Mouse (Mus musculus): ENCODE measurements at regions not wholly inside any gene's neighbourhood (a gene's known extent, or its start where the extent isn't known, plus 50 kb on each side); places are given as distances from the start of the nearest gene placed in this dataset.
A peak's percentile ranks its signal among the peaks of the same experiment; 100 is the strongest.

DNA sequence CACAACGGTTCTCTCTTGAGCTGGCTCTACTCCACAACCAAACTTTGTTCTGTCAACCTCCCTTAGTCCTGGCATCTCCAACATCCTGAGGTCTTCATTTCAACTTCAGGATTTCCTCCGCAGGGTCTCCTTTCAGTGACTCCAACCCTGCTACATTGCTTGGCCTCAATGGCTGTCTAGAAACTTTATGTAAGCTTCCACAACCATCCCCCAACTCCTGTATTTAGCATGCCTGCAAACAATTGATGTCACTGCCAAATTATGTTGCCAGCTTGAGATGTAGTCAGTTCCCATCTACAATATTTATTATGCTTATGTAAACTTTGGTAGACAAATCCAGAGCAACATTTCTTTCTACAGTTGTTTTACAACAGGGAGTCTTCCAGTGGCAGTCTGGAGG, 336.4 kb upstream of the Meis1 start:
- peak; percentile 34 for DNase-seq

DNA sequence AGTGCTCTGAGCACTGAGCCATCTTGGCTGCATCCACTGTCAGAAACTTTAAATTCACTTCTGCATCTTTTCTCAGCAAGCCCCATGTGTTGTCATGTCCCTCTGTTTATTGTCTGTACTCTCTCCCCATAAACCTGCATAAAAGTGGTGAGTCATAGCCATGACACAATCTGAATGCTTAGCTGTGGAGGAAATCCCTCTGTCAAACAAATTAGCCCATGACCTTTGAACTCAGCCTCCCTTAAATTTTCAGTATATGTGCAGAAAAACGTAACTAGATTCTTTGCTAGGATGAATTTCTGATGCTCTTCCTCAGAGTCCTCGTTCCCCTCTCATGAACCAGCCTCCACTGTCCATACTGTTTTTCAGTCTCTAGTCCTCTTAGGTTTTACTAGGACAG, 337.4 kb upstream of the Meis1 start:
- DNase-seq = no peak

DNA sequence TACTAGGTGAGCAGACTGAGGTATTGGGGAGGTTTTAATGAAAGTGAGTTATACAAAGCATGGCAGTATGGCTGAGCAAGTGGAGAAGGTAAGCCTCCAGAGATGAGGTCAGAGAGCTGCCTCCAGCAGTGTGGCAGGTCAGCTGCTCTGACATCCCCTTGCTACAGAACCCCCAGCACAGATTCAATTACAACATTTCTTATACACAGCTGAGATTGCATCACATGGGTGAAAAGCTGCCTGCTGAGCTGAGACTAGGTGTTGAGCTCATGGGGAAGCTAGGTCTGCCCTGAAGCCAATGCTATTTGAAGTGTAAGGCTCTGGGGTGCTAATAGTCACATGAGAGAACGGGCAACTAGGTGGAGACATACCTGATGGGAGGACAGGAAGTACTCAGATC, 350.4 kb upstream of the Meis1 start:
- no peak for DNase-seq

DNA sequence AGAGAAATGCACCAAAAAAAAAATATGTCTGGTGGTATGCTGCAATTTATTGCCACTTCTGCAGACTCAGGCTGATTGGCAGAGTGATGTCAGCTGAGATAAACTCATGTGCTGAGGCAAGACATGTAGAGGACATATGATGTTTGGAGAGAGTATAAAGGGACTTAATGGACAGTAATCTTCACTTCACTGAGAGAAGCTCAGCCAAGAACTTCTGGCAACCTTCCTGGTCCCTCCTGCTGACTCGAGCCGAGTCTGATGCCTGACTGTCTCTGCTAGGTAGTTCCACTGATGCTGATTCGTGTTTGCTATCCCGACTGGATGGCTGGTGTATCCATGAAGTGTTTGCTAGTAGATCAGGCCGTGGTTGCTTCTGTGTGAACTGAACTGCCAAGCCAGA, 354.7 kb upstream of the Meis1 start:
- peak; percentile 14 for DNase-seq

DNA sequence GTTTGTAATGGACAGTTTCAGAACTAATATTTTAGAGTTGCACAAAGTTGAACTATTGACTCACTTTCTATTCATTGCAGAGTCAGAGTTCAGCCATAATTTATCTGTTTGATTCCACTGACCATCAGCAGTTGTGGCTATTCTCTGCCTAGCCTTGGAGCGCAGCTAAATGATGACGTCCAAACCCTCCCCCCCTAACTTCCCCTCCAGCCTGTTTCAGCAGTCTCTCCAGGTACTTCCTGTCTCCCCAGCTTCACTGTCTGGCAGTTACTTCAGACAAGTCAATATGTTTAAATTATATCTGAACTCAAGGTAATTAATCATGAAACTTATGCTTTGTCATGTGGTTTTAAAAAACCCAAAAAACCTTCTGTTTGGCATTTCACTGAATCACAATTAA, 362.1 kb upstream of the Meis1 start:
- no peak for DNase-seq

DNA sequence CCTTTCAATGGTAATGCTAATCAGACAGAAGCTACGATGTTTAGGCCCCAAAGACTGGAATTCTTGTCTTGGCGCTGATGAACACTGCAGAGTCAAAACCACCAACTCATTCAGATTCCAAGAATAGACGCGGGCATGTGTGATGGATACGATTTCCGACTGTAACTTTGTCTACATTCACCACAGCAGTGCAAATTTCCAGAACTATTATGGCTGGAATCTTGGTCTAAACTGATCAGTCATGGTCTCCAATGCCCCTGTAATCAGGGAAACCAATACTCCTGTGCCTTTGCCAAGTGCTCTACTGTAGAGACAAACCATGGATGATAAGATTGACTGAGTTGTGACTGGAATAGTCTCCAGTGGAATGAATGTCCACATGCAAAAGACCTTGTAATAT, 370.4 kb upstream of the Meis1 start:
- no peak for DNase-seq

DNA sequence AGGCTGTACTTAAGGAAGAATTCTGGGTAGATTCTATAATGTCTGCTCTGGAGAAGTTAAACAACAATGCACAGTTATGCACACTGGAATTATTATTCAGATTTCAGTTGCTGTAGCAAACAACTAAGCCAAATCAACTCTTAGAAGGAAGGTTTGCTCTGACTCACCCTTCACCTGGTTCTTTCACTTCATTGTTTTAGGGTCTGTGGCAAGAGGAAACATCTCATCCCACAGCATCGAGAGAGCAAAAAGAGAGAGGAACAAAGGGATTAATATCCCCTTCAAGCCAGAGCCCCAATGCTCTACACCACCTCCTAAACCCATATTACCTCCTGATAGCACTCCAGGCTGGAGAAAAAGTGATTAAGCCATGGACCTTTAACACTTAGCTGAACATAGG, 373.4 kb upstream of the Meis1 start:
- DNase-seq = no peak

DNA sequence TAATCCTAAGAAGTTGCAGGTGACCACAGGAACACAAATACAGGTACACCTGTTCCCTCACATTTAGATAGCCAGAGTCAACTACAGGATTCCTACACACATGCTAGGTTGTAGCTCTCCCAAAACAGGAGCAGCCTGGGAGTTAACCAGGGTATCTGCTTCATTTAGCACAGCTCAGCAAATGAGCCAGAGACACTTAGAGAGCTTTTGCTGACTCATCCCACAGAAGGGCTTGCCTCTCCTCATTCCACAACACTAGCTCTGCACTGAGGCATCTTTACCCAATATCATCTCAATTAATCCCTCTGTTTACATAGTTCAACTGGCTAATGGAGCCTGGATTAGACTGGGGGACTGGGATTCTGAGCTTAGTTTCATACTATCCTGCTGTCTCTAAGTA, 375.6 kb upstream of the Meis1 start:
- DNase-seq = no peak

DNA sequence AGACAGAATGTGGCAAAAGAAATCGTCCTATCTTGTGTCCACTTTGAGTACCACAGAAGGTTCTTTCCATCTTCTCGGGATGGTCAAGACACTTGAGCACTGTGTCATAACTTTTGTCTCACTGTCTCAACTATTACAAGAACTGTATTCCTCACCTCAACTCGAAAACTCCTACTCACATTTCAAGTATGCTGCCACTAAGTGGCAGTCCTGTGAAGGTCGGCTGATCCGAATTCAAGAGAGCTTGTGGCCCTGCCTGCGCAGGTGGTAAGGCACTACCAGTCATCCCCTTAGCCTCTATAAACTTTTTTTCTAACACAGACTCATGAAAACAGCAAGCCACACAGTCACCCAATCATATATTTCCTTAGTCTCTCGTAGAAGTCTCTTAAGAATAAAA, 381.6 kb upstream of the Meis1 start:
- DNase-seq = no peak

DNA sequence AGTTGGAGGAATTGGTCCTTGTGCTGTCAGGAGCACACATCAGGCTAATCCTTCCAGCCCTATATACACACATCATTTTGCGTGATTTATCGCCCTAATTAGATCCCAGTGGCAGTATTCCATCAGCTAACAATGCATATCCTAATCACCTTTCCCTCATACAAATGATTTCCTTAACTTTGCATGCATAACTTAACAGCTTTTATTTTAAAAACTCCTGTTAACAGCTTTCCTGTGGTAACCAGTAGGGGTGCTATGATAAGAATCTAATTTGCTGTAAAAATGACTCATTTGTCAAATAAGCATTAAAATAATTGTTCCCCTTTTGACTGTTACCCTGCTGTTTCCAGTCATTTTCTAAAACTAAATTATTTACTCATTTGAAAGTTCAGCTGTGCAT, 401.4 kb upstream of the Meis1 start:
- DNase-seq = no peak

DNA sequence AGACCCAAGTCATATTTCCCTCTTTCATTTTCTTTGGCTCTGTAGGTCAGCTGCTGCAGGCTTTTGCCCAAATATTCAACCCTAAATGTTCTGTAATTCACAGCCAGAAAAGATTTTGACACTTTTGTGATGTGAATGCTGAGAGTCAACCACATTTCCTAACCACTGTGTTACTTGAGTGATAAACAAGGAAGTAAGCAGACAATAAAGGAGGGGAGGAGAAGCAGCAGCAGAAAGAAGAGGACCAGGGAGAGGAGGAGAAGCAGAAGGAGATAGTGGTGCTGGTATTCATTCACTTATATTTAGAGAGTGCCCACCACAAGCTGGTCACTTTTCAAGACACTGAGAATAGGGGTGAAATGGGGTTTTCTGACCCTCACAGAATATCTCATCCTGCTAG, 404.5 kb upstream of the Meis1 start:
- DNase-seq = no peak

DNA sequence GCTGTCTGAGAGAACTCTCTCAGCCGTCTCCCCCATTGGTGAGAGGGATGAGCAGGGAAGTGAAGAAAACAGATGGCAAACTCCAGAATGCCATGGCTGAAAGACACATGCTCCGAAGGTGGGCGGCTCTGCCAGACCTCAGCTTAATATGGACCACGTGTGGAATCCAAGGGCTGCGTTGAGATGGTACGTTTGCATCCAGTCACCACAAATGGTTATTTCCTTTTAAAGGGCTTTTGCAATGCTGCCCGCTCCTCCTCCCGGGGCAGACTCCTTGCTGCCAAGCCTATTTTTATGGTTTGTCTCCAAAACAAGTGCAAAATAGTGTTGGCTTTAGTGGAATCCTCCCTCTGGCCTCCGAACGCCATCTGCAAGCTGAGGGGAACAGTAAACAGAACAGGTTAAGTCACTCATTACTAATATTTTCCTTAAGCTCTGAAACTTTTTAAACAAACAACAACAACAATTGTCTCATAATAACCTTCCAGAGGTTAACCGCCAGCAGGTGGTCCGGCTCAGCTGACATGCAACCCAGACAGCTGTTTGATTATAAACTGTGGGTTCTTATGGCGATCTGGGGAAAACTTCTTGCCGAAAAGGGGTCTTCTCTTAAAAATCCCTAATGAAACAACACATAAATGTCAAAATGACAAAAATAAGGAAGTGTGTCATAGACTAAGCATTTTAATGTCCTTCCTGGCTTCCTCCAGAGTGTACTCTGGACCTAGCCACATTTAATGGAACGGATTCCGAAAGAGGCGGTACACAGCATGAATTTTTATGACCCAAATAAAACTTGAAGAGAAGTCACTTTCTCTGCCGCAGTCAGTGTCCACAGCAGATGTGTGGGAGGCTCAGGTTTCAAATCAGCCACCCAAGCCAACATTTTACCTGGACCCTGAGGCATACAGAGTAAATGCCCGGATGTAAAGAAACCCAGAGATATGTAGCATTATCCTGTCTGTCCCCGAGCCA, 405.3 kb upstream of the Meis1 start:
- peak; percentile 47 for DNase-seq

DNA sequence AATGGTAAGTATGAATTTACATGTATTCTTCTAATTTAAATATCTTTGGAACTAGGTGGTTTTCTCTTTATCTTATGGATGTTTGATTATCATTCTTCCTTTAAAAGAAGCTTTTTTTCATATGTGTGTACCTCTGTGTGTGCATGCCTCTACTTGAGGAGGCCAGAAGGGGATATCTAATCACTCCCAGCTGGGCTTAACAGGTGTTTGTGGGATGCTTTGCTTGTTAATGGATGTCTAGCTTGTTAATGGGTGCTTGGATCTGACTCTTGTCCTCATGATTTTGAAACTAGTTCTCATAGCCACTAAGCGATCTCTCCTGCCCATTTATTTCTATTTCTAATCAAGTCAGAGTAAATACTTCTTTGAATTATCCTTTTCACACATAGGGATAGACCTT, 408.8 kb upstream of the Meis1 start:
- no peak for DNase-seq

DNA sequence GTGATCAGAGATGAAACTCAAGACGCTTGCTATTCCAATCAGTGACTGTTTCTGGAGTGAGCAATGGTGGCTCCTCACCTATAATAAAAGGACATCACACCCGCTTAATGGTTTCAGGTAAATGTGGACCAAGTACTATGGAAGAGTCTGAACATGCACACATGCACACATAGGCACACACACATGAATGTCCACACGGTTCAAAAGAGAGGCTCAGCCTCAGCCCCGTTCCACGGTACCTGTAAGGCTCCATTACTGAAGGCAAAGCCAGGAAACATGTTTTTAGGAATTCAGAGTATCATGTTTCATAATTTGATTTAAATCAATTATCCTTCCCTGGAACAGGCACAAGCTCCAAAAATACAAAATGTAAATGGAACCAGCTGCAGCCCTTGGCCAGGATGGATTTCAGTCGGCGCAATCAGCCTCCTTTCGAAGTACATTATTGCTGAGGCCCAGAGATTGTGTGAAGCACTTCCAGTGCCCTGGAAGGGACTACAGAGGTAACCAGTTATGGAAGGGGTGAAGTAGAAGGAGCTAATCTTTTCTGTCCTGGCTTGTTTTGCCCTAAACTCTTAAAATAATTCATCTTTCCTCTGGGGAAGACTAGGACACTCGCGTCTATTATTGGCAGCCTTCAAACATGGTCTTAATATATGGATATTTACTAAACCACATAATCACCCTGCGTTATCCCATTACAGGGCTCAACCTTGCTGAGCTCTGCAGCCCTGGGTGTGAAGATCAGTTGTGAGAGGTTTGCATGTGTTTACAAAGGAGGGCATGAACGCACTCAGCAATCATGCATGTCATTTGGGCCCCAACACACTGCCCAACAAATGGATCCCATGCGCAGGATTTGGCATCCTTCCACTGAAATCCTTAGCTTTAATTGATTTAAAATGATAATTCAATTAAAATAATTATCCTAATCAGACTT, 415.2 kb upstream of the Meis1 start:
- no peak for DNase-seq

DNA sequence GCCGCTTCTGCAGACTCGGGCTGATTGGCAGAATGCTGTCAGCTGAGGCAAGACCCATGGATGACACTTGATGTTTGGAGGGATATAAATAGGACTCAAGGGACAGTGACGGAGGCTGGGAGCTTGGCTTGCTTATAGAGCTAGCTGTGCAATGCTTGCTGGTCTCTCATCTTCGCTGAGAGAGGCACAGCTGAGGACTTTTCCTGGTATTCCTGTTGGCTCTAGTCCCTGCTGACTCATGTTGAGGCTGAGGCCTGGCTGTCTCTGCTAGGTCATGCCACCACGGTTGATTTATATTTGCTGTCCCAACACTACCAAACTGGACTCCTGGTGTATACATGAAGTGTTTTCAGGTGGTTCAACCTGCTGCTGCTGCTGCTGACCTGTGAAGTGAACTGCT, 419.6 kb upstream of the Meis1 start:
- DNase-seq = no peak

DNA sequence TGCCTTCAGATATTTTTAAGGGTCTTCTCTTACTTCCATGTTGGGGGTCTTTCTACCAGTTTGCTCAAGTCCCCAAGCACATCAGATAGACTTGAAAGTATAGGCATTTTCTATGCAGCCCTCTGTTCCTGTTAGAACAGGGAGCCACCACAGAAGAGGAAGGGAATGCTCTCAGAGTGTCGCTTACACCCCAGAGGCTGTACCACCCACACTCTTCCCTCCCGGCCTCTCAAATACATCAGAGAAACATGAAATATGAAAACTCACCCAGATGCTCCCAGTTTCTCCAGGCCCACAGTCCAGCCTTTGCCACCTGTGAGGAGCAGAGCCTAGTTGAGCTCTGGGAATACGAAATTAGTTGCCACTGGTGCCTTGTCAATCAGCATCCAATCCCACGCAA, 423.2 kb upstream of the Meis1 start:
- no peak for DNase-seq

DNA sequence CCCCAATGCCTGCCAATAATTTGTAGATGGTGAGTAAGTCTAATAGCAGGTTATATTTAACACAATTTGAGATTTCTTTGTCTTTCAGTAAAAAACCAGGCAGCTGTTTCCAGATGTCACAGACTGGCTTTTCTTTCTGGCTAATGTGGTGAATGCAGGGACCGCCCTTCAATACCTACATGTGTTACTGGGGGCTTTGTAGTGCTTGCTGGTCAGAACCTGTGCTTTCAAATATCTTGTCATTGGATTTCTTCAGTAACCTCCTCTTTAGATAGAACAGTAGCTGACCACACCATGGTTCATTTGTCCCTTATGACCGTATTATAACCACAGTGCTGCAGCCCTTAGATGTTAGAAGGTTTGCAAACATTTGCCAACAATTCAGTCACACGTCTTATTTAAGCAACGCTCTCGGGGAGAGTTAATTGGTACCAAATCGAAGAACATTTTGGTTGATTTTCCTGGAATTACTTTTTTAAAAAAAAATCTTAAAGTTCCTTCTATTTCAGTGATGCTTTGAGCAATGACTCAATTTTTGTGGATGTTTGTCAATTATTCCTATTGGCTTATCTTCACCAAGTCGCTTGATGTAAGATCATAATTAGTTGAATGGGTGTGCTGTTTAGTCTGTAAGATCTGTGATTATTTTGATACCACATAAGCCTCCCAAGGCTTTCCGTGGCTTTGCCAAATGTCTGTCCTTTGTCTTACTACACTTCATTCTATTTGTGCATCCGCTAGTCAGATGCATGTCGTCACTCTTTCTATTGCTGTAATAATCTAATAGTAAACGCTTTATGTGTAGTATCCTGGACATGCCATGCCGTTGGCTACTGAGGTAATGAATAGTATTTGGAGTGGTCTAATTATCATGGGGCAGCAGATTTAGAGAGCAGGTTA, 436.9 kb upstream of the Meis1 start:
- DNase-seq = peak; percentile 34

DNA sequence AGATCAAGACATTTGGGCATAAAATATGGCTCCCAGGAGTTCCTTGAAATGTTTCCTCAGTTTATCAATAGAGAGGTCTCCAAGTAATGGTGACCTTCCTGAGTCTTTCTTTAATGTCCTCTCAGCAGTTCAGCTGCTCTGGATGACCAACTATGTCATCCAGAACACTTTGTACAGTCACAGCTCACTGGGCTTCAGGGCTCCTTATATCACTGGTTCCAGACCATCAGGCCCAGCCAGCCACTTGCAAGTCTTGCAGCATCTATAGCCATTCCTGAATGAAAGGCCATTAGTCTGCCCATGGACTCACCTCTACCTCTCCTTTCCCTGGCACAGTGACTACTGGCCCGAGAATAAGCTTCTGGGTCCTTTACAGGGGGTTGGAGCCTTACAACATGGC, 437.8 kb upstream of the Meis1 start:
- no peak for DNase-seq

DNA sequence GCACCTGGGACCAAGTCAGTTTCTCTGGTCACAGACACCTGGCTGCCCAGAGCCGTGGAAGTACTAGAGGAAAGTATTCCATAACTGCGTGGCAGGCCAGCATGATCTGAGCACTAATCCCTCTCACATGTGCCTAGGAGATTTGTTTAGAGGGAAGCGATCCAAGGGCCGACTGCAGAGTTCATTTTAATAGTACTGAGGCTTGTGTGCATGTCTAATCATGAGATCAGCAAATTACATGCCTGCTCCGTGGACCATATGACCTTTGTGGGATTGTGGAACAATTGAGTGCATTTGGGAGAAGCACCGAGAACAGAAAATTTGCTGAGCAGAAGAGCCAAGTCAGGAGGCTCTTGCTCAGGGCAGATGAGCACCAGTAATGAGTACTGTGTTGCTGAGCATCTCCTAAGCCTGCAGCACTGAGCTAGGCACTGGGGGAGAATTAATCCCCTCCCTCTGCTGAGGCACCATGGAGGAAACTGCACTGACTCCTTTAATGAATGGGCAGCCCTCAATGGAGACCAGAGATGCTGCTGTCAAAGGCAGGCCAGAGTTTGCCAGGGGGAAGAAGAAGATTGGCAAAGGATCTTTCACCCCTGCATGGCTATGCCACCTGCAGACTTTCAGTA, 445.1 kb upstream of the Meis1 start:
- DNase-seq = no peak

DNA sequence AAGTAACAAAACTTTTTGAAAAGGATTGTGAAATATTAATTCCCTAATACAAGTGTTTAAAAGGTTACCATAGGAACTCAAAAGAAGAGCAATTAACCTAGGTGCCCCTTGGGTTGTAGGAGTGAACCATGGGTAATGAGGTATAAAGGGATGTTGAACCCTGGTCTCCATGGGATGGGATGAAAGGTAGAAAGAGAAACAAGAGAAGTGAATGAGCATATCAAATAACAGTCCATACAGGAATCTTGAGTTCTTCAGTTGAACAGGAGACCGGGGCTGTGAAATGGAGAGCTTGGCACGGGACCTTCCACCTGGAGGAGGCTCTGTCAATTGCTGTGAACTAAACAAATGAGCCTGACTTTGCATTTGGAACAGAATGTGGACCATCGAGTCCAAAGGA, 449.6 kb upstream of the Meis1 start:
- DNase-seq = no peak

DNA sequence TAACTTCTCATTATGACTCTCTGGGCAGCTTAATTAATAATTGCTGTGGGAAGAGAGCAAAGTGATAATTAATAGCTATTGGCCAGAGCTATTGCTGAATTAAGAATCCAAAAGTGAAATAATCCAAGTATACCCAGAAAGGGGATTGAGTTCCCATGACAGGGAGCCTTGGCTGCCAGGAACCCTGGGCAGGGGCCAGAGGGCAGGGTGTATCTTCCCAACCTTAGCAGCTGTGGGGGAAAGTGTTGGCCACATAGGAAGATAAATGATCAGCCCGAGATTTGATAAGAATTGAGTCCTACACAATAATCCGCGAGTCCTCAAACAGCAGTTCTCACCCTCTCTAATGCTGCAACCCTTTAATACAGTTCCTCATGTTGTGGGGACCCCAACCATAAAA, 450.0 kb upstream of the Meis1 start:
- no peak for DNase-seq

DNA sequence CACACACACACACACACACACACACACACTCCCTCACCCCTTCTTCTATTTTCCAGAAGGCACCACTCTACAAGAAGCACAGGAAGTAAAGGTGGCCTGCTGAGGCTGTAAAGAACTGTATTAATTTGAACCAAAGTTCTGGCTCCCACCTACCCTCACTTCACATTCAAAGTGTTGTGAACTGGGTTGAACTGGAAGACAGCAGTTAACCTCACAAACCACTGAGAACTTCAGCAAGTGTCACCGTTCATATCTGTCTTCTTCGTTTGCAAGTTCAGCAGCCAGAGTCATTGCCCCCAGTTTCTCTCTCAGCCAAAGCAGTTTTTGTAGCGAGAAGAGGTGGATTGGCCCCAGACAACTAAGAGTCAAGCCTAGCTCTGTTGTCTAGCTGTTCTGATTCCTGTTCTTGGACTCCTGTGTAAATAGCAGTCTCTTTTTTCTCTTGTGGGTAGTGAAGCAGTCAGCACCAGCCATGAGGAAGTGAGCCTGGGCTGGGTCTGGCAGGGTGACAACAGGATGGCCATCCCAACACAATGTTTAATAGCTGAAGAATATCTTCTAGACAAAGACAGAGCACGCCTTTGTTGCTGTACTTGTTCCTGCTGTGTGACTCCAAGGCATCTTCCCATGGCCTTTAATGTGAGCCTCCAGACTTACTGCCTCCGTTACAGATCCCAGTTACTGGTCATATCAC, 452.0 kb upstream of the Meis1 start:
- peak; percentile 68 for DNase-seq
